Mouse (Mus musculus): ENCODE measurements around the gene Hypk. TPM values are rescaled to one million over a fixed set of nuclear protein-coding genes. Genes with fewer than 3 reads are reported as not detected.
"Not testable (repeated sequence)": the region's sequence is repeated elsewhere in the genome, so short reads cannot be mapped to it uniquely, and the experiment has no call there.

The Hypk gene
- polyA plus RNA-seq, 1 experiment from 2014 or later: 118 TPM

- ATAC-seq (ENCODE audit: low FRiP score): no peak
- Histone ChIP-seq H3K9ac (replicated peaks) (0 out of 2 replicates have a peak overlapping the region, but pooled peaks have one; percentile 71), H3K4me2 (peak overlapping the region; percentile 79), H3K27me3 (replicated peaks) (no peaks in the 10 kb centered on the region), H3K9me3 (replicated peaks) (no peaks in the 10 kb centered on the region), H3K4me1 (peaks cover 14% of the 10 kb centered on the region), H3K36me3 (0 out of 2 replicates have a peak, but pooled peaks cover 5% of the 10 kb centered on the region), H3K27ac (replicated peaks) (peak overlapping the region; percentile 72), H3K4me3 (replicated peaks) (peak overlapping the region; percentile 64)
- WGBS: 34% methylated on average over 8 of the region's 8 CpGs
Measured at GRCm38 (mm10) chr2:121474180-121474535, 21.1 kb downstream of the Hypk start.

- H3K36me3 ChIP-seq; H3K4me3 ChIP-seq (replicated peaks); H3K9me3 ChIP-seq (replicated peaks); H3K27me3 ChIP-seq (replicated peaks); H3K27ac ChIP-seq (replicated peaks); H3K9ac ChIP-seq (replicated peaks); H3K4me2 ChIP-seq; ATAC-seq (ENCODE audit: low FRiP score): not testable (repeated sequence)
- H3K4me1 ChIP-seq: peaks cover 14% of the 10 kb centered on the region
- WGBS: 95% methylated on average over 2 of the region's 2 CpGs
Measured at GRCm38 (mm10) chr2:121475306-121475705, 22.2 kb downstream of the Hypk start.

GRCm38 (mm10) chr2:121477491-121478266 lies 24.6 kb downstream of the Hypk start:
- H3K4me3 ChIP-seq (replicated peaks): no peak overlapping the region
- H3K4me1 ChIP-seq: peaks cover 10% of the 10 kb centered on the region
- no peak overlapping the region for H3K27ac ChIP-seq (replicated peaks)
- no peaks in the 10 kb centered on the region for H3K36me3 ChIP-seq
- H3K9ac ChIP-seq (replicated peaks): no peak overlapping the region
- WGBS: 80% methylated on average over 3 of the region's 3 CpGs
- H3K9me3 ChIP-seq (replicated peaks): no peaks in the 10 kb centered on the region
- no peak for ATAC-seq (ENCODE audit: low FRiP score)
- no peaks in the 10 kb centered on the region for H3K27me3 ChIP-seq (replicated peaks)
- no peak overlapping the region for H3K4me2 ChIP-seq

GRCm38 (mm10) chr2:121480498-121480897 lies 27.4 kb downstream of the Hypk start:
- no peak overlapping the region for H3K4me2 ChIP-seq
- ATAC-seq (ENCODE audit: low FRiP score): no peak
- H3K4me1 ChIP-seq: peaks cover 9% of the 10 kb centered on the region
- 64% methylated on average over 3 of the region's 3 CpGs for WGBS
- no peak overlapping the region for H3K9ac ChIP-seq (replicated peaks)
- H3K36me3 ChIP-seq: no peaks in the 10 kb centered on the region
- H3K27me3 ChIP-seq (replicated peaks): no peaks in the 10 kb centered on the region
- H3K4me3 ChIP-seq (replicated peaks): no peak overlapping the region
- no peak overlapping the region for H3K27ac ChIP-seq (replicated peaks)
- no peaks in the 10 kb centered on the region for H3K9me3 ChIP-seq (replicated peaks)

GRCm38 (mm10) chr2:121480916-121481315 lies 27.8 kb downstream of the Hypk start:
- H3K9me3 ChIP-seq (replicated peaks); ATAC-seq (ENCODE audit: low FRiP score); H3K27me3 ChIP-seq (replicated peaks); H3K4me3 ChIP-seq (replicated peaks); H3K4me2 ChIP-seq; H3K9ac ChIP-seq (replicated peaks); H3K36me3 ChIP-seq; H3K27ac ChIP-seq (replicated peaks); H3K4me1 ChIP-seq: not testable (repeated sequence)
- WGBS: 88% methylated on average over 13 of the region's 13 CpGs

- H3K27ac ChIP-seq (replicated peaks): no peak overlapping the region
- H3K4me1 ChIP-seq: peaks cover 9% of the 10 kb centered on the region
- H3K27me3 ChIP-seq (replicated peaks): no peaks in the 10 kb centered on the region
- ATAC-seq (ENCODE audit: low FRiP score): no peak
- H3K4me3 ChIP-seq (replicated peaks): no peak overlapping the region
- no peak overlapping the region for H3K9ac ChIP-seq (replicated peaks)
- H3K9me3 ChIP-seq (replicated peaks): no peaks in the 10 kb centered on the region
- WGBS: 15% methylated on average over 8 of the region's 8 CpGs
- no peaks in the 10 kb centered on the region for H3K36me3 ChIP-seq
- H3K4me2 ChIP-seq: no peak overlapping the region
Measured at GRCm38 (mm10) chr2:121483576-121483975, 30.5 kb downstream of the Hypk start.

GRCm38 (mm10) chr2:121484403-121484802 lies 31.3 kb downstream of the Hypk start:
- not testable (repeated sequence) for ATAC-seq (ENCODE audit: low FRiP score); H3K9ac ChIP-seq (replicated peaks); H3K27me3 ChIP-seq (replicated peaks); H3K4me1 ChIP-seq; H3K4me2 ChIP-seq; H3K4me3 ChIP-seq (replicated peaks); H3K27ac ChIP-seq (replicated peaks); H3K36me3 ChIP-seq; H3K9me3 ChIP-seq (replicated peaks)
- WGBS: 78% methylated on average over 2 of the region's 2 CpGs

- WGBS: 81% methylated on average over 2 of the region's 6 CpGs
Measured at GRCm38 (mm10) chr2:121501550-121501949, 48.5 kb downstream of the Hypk start.

GRCm38 (mm10) chr2:121505942-121506882 lies 53.1 kb downstream of the Hypk start, which contains the start of the genes Mfap1a and Wdr76:
Gene Mfap1a, minus strand, starts transcription at chr2:121506665.
Gene Wdr76, plus strand, starts transcription at chr2:121506723.
- H3K27me3 ChIP-seq (replicated peaks); H3K36me3 ChIP-seq; H3K9me3 ChIP-seq (replicated peaks): not testable (repeated sequence)
- Histone ChIP-seq H3K4me2 (peak within 1 kb of the TSS; percentile 76), H3K4me1 (peaks cover 19% of the 10 kb centered on the region), H3K4me3 (replicated peaks) (peak within 1 kb of the TSS; percentile 66), H3K9ac (replicated peaks) (peak within 1 kb of the TSS; percentile 74), H3K27ac (replicated peaks) (peak within 1 kb of the TSS; percentile 69; the same call in 1 of the 2 replicates)
- peak; percentile 95 for ATAC-seq (ENCODE audit: low FRiP score)
- WGBS: 5% methylated on average over 42 of the region's 42 CpGs

More at GRCm38 (mm10) chr2:121501550-121501949, 48.5 kb downstream of the Hypk start:
- not testable (repeated sequence) for H3K4me2 ChIP-seq; H3K36me3 ChIP-seq; H3K27ac ChIP-seq (replicated peaks); ATAC-seq (ENCODE audit: low FRiP score); H3K4me3 ChIP-seq (replicated peaks); H3K9ac ChIP-seq (replicated peaks); H3K4me1 ChIP-seq; H3K9me3 ChIP-seq (replicated peaks); H3K27me3 ChIP-seq (replicated peaks)

- ATAC-seq (ENCODE audit: low FRiP score): no peak
- H3K9ac ChIP-seq (replicated peaks): peak overlapping the region; percentile 74; the same call in 1 of the 2 replicates
- peaks cover 19% of the 10 kb centered on the region for H3K4me1 ChIP-seq
- H3K27ac ChIP-seq (replicated peaks): no peak overlapping the region
- H3K27me3 ChIP-seq (replicated peaks): no peaks in the 10 kb centered on the region
- H3K9me3 ChIP-seq (replicated peaks): no peaks in the 10 kb centered on the region
- H3K36me3 ChIP-seq: 0 out of 2 replicates have a peak, but pooled peaks cover 4% of the 10 kb centered on the region
- WGBS: 21% methylated on average over 12 of the region's 12 CpGs
- peak overlapping the region; percentile 66 for H3K4me3 ChIP-seq (replicated peaks)
- H3K4me2 ChIP-seq: peak overlapping the region; percentile 76
Measured at GRCm38 (mm10) chr2:121507173-121507950, 54.3 kb downstream of the Hypk start.

GRCm38 (mm10) chr2:121507951-121508330 lies 54.9 kb downstream of the Hypk start:
- Histone ChIP-seq H3K4me3 (replicated peaks) (peak overlapping the region; percentile 66; the same call in 1 of the 2 replicates), H3K27me3 (replicated peaks) (no peaks in the 10 kb centered on the region), H3K27ac (replicated peaks) (no peak overlapping the region), H3K9ac (replicated peaks) (no peak overlapping the region), H3K4me2 (peak overlapping the region; percentile 76), H3K9me3 (replicated peaks) (no peaks in the 10 kb centered on the region), H3K36me3 (0 out of 2 replicates have a peak, but pooled peaks cover 3% of the 10 kb centered on the region), H3K4me1 (peaks cover 19% of the 10 kb centered on the region)
- 82% methylated on average over 2 of the region's 2 CpGs for WGBS
- no peak for ATAC-seq (ENCODE audit: low FRiP score)

All from neural tube, embryonic 15.5 days (tissue).